Mouse (Mus musculus): Measurements from ENCODE around the gene Tubg1. TPM values are rescaled to one million over a fixed set of nuclear protein-coding genes. Genes with fewer than 3 reads are reported as not detected.

Gene Tubg1
- total and polyA plus RNA-seq, 2 experiments = 7.6 to 11.9 TPM

GRCm38 (mm10) chr11:101146377-101146776 is 26.6 kb downstream of the Tubg1 start:
- H3K36me3 ChIP-seq (ENCODE audit: control insufficient read depth, insufficient read depth, low read length) = no peaks in the 10 kb centered on the region
- H3K27me3 ChIP-seq (ENCODE audit: control insufficient read depth, insufficient read depth, low read length) = no peaks in the 10 kb centered on the region
- no peak overlapping the region for H3K9ac ChIP-seq (ENCODE audit: low read depth, low read length)
- H3K4me3 ChIP-seq (ENCODE audit: insufficient read depth, low read depth, low read length) = no peak overlapping the region
- no peaks in the 10 kb centered on the region for H3K79me2 ChIP-seq (ENCODE audit: control insufficient read depth, insufficient read depth, low read length)
- 59% methylated on average over 10 of the region's 10 CpGs for WGBS
- H3K27ac ChIP-seq (replicated peaks; ENCODE audit: insufficient read depth, low read depth, low read length) = no peak overlapping the region
- TF ChIP-seq CTCF (IDR thresholded peaks at IDR 0.05; ENCODE audit: low read depth, low read length) = no peak
- TF ChIP-seq POLR2A (IDR thresholded peaks at IDR 0.05; ENCODE audit: extremely low read depth, insufficient read depth, low read length) = no peak
- DNase-seq (ENCODE audit: extremely low read depth, low read depth, low spot score) = no peak
- no peaks in the 10 kb centered on the region for H3K4me1 ChIP-seq (ENCODE audit: control insufficient read depth, insufficient read depth, low read length)

DNA sequence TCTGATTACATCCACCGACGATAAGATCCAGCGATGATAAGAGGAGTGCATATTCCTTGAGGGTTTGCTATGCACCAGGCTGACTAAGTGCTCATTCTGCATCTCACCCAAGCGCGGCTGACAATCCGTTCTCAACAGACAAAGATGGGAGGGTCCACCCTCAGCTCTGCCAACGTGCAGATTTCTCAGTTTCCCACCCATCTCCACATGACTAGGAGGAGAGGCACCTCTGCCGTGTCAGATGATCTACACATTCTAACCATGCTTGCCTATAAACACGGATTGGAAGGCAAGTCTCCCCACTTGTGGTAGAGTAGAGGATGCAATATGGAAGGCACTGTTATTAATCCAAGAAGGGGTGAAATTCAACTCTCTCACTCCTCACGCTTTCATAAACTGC is 29.0 kb downstream of the Tubg1 start:
- no peak overlapping the region for H3K27ac ChIP-seq (replicated peaks; ENCODE audit: insufficient read depth, low read depth, low read length)
- H3K27me3 ChIP-seq (ENCODE audit: control insufficient read depth, insufficient read depth, low read length) = no peaks in the 10 kb centered on the region
- DNase-seq (ENCODE audit: extremely low read depth, low read depth, low spot score) = no peak
- no peak overlapping the region for H3K4me3 ChIP-seq (ENCODE audit: insufficient read depth, low read depth, low read length)
- H3K79me2 ChIP-seq (ENCODE audit: control insufficient read depth, insufficient read depth, low read length) = no peaks in the 10 kb centered on the region
- no peaks in the 10 kb centered on the region for H3K36me3 ChIP-seq (ENCODE audit: control insufficient read depth, insufficient read depth, low read length)
- no peaks in the 10 kb centered on the region for H3K4me1 ChIP-seq (ENCODE audit: control insufficient read depth, insufficient read depth, low read length)
- WGBS = 86% methylated on average over 10 of the region's 10 CpGs
- H3K9ac ChIP-seq (ENCODE audit: low read depth, low read length) = no peak overlapping the region
- TF ChIP-seq POLR2A (IDR thresholded peaks at IDR 0.05; ENCODE audit: extremely low read depth, insufficient read depth, low read length) (no peak), CTCF (IDR thresholded peaks at IDR 0.05; ENCODE audit: low read depth, low read length) (no peak)

DNA sequence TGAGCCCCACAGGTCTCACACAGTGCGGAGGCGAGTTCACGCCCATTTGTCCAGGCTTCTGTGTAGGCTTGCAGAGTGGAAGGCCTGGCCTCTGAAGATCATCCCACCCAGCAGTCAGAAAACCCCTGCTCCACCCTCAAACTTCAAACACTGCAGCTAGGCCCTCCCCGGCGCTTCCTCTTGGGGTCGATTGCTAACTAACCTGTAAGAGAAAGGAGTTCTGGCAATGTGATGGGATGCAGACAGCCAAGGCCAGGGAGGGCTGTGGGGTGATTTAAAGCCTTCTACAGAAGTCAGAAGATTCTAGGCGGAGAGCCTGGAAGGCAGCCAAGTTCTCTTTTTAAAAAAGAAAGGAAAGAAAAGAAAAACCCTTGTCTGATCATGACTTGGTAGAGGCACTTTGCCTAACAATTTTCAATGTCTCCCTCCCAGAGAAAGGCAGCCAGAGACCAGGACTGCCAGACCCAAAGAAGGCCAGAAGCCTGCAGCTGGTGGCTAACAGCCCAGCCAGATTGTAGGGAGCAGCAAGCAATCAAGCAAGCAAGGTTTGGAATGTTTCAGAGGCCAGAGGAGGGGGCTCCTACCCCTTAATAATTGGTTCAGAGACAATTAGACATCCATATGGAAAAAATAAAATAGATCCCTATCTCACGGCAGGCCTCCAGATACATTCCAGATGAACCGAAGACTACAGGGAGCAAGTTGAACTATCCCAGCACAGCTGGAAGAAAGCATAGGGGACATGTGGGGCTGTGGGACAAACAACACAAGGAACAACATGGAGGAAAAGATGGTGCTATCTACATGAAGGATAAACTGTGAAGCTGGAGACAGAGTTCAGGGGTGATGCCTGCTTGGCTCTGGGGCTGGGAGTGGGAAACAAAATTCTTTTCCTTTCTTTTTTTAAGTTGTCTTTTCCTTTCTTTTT is 29.7 kb downstream of the Tubg1 start:
- H3K4me1 ChIP-seq (ENCODE audit: control insufficient read depth, insufficient read depth, low read length) = no peaks in the 10 kb centered on the region
- TF ChIP-seq POLR2A (IDR thresholded peaks at IDR 0.05; ENCODE audit: extremely low read depth, insufficient read depth, low read length) (no peak), CTCF (IDR thresholded peaks at IDR 0.05; ENCODE audit: low read depth, low read length) (no peak)
- 81% methylated on average over 9 of the region's 9 CpGs for WGBS
- H3K9ac ChIP-seq (ENCODE audit: low read depth, low read length) = no peak overlapping the region
- no peak overlapping the region for H3K4me3 ChIP-seq (ENCODE audit: insufficient read depth, low read depth, low read length)
- no peak for DNase-seq (ENCODE audit: extremely low read depth, low read depth, low spot score)
- no peaks in the 10 kb centered on the region for H3K36me3 ChIP-seq (ENCODE audit: control insufficient read depth, insufficient read depth, low read length)
- no peak overlapping the region for H3K27ac ChIP-seq (replicated peaks; ENCODE audit: insufficient read depth, low read depth, low read length)
- no peaks in the 10 kb centered on the region for H3K79me2 ChIP-seq (ENCODE audit: control insufficient read depth, insufficient read depth, low read length)
- no peaks in the 10 kb centered on the region for H3K27me3 ChIP-seq (ENCODE audit: control insufficient read depth, insufficient read depth, low read length)

DNA sequence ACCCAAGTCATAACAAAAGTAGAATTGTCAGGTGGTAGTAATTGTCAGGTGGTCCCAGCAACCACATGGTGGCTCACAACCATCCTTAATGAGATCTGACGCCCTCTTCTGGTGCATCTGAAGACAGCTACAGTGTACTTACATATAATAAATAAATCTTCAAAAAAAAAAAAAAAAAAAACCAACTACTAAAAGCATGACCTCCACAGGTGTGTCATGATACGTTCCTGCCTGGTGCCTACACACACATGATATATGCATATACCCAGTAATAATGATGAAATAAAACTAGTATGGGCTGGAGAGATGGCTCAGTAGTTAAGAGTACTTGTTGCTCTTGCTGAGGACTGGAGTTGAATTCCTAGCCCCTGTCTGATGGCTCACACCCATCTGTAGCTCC is 31.3 kb downstream of the Tubg1 start:
- TF ChIP-seq CTCF (IDR thresholded peaks at IDR 0.05; ENCODE audit: low read depth, low read length) (no peak), POLR2A (IDR thresholded peaks at IDR 0.05; ENCODE audit: extremely low read depth, insufficient read depth, low read length) (no peak)
- no peak overlapping the region for H3K4me3 ChIP-seq (ENCODE audit: insufficient read depth, low read depth, low read length)
- 76% methylated on average over 2 of the region's 2 CpGs for WGBS

DNA sequence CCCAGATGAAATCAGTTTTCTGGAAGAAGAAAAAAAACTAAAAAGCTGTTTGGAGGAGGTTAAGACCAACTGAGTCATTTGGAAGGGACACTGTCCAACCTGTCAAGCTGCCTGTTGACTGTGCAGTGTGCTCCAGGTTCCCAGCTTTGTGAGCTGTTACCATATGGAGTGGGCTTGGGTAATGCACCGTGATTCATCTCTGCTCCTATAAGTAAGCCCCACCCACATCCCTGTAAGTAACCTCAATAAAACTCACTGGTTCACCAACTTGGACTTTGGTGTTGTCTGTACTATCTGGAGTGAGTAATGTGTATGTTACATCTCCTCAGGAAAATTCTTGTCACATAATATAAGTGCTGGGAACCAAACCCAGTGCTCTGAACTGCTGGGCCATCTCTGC is 33.1 kb downstream of the Tubg1 start:
- H3K9ac ChIP-seq (ENCODE audit: low read depth, low read length) = no peak overlapping the region
- H3K36me3 ChIP-seq (ENCODE audit: control insufficient read depth, insufficient read depth, low read length) = no peaks in the 10 kb centered on the region
- H3K27me3 ChIP-seq (ENCODE audit: control insufficient read depth, insufficient read depth, low read length) = no peaks in the 10 kb centered on the region
- no peak overlapping the region for H3K4me3 ChIP-seq (ENCODE audit: insufficient read depth, low read depth, low read length)
- DNase-seq (ENCODE audit: extremely low read depth, low read depth, low spot score) = no peak
- TF ChIP-seq POLR2A (IDR thresholded peaks at IDR 0.05; ENCODE audit: extremely low read depth, insufficient read depth, low read length) = no peak
- no peak for TF ChIP-seq CTCF (IDR thresholded peaks at IDR 0.05; ENCODE audit: low read depth, low read length)
- no peaks in the 10 kb centered on the region for H3K4me1 ChIP-seq (ENCODE audit: control insufficient read depth, insufficient read depth, low read length)
- H3K27ac ChIP-seq (replicated peaks; ENCODE audit: insufficient read depth, low read depth, low read length) = no peak overlapping the region
- H3K79me2 ChIP-seq (ENCODE audit: control insufficient read depth, insufficient read depth, low read length) = no peaks in the 10 kb centered on the region
- WGBS = 94% methylated on average over 1 of the region's 1 CpGs

More for the DNA sequence above, 31.3 kb downstream of the Tubg1 start:
- H3K36me3 ChIP-seq (ENCODE audit: control insufficient read depth, insufficient read depth, low read length) = no peaks in the 10 kb centered on the region
- H3K9ac ChIP-seq (ENCODE audit: low read depth, low read length) = no peak overlapping the region
- no peak overlapping the region for H3K27ac ChIP-seq (replicated peaks; ENCODE audit: insufficient read depth, low read depth, low read length)
- H3K79me2 ChIP-seq (ENCODE audit: control insufficient read depth, insufficient read depth, low read length) = no peaks in the 10 kb centered on the region
- H3K4me1 ChIP-seq (ENCODE audit: control insufficient read depth, insufficient read depth, low read length) = no peaks in the 10 kb centered on the region
- DNase-seq (ENCODE audit: extremely low read depth, low read depth, low spot score) = no peak
- H3K27me3 ChIP-seq (ENCODE audit: control insufficient read depth, insufficient read depth, low read length) = no peaks in the 10 kb centered on the region

DNA sequence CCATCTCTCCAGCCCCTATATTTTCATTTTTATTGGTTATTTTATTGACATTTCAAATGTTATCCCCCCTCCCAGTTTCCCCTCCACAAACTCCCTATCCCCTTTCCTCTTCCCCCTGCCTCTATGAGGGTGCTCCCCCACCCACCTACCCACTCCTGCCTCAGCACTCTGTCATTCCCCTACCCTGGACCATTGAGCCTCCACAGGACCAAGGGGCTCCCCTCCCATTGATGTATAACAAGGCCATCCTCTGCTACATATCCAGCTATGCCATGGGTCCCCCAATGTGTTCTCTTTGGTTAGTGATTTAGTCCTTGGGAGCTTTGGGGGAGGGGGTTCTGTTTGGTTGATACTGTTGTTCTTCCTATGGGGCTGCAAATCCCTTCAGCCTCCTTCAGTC is 34.9 kb downstream of the Tubg1 start:
- H3K79me2 ChIP-seq (ENCODE audit: control insufficient read depth, insufficient read depth, low read length) = no peaks in the 10 kb centered on the region
- no peak overlapping the region for H3K4me3 ChIP-seq (ENCODE audit: insufficient read depth, low read depth, low read length)
- H3K27me3 ChIP-seq (ENCODE audit: control insufficient read depth, insufficient read depth, low read length) = no peaks in the 10 kb centered on the region
- no peak for DNase-seq (ENCODE audit: extremely low read depth, low read depth, low spot score)
- no peak overlapping the region for H3K27ac ChIP-seq (replicated peaks; ENCODE audit: insufficient read depth, low read depth, low read length)
- no peaks in the 10 kb centered on the region for H3K4me1 ChIP-seq (ENCODE audit: control insufficient read depth, insufficient read depth, low read length)
- no peaks in the 10 kb centered on the region for H3K36me3 ChIP-seq (ENCODE audit: control insufficient read depth, insufficient read depth, low read length)
- TF ChIP-seq CTCF (IDR thresholded peaks at IDR 0.05; ENCODE audit: low read depth, low read length) (no peak), POLR2A (IDR thresholded peaks at IDR 0.05; ENCODE audit: extremely low read depth, insufficient read depth, low read length) (no peak)
- H3K9ac ChIP-seq (ENCODE audit: low read depth, low read length) = no peak overlapping the region
